Mouse (Mus musculus): Measurements from ENCODE around the gene Gm13287.
"Not testable (repeated sequence)": the region's sequence is repeated elsewhere in the genome, so short reads cannot be mapped to it uniquely, and the experiment has no call there.

Gene Gm13287

GRCm38 (mm10) chr4:88781831-88782230 lies 21.2 kb upstream of the Gm13287 start, which contains the start of gene Ifnz:
Gene Ifnz, plus strand, starts transcription at chr4:88782131.
- not testable (repeated sequence) for DNase-seq (ENCODE audit: low read depth, low spot score); H3K36me3 ChIP-seq (ENCODE audit: control insufficient read depth, insufficient read depth, low read length, poor library complexity, severe bottlenecking); H3K27me3 ChIP-seq (ENCODE audit: control insufficient read depth, insufficient read depth, low read length, poor library complexity, severe bottlenecking)

DNA sequence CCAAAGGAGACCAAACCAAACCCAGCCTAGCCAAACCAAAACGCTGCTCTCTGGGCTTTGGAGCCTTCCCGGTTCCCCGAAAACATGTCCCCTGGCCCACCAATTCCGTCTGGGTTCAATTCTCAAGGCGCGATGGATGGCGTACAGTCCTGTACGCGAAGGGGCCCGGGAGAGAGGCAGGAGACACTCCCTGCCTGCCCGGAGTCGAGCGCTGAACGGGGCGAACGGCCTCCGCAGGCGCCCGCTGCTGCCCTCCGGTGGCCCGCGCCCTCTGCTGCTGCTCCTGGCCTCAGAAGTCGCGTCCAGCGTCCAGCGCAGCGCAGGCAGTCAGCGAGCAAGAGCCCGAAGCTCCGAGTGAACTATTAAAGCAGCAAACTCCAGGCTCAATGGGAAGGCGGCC lies 20.7 kb upstream of the Gm13287 start:
- not testable (repeated sequence) for DNase-seq (ENCODE audit: low read depth, low spot score); H3K36me3 ChIP-seq (ENCODE audit: control insufficient read depth, insufficient read depth, low read length, poor library complexity, severe bottlenecking); H3K27me3 ChIP-seq (ENCODE audit: control insufficient read depth, insufficient read depth, low read length, poor library complexity, severe bottlenecking)

DNA sequence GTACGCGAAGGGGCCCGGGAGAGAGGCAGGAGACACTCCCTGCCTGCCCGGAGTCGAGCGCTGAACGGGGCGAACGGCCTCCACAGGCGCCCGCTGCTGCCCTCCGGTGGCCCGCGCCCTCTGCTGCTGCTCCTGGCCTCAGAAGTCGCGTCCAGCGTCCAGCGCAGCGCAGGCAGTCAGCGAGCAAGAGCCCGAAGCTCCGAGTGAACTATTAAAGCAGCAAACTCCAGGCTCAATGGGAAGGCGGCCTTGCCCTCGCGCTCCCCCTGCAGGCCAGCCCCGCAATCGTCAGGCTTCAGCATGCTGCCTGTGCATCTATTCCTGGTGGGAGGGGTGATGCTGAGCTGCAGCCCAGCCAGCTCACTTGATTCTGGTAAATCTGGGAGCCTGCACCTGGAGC lies 17.6 kb upstream of the Gm13287 start, which contains the start of gene Gm13276:
TSS of gene Gm13276 (plus strand) at position 301 of the 400 bp plus-strand sequence.
- H3K36me3 ChIP-seq (ENCODE audit: control insufficient read depth, insufficient read depth, low read length, poor library complexity, severe bottlenecking); H3K27me3 ChIP-seq (ENCODE audit: control insufficient read depth, insufficient read depth, low read length, poor library complexity, severe bottlenecking); DNase-seq (ENCODE audit: low read depth, low spot score): not testable (repeated sequence)

DNA sequence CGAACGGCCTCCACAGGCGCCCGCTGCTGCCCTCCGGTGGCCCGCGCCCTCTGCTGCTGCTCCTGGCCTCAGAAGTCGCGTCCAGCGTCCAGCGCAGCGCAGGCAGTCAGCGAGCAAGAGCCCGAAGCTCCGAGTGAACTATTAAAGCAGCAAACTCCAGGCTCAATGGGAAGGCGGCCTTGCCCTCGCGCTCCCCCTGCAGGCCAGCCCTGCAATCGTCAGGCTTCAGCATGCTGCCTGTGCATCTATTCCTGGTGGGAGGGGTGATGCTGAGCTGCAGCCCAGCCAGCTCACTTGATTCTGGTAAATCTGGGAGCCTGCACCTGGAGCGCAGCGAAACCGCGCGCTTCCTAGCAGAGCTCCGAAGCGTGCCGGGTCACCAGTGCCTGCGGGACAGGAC lies 14.7 kb upstream of the Gm13287 start, which contains the start of gene Gm13277:
TSS of gene Gm13277 (plus strand) at position 231 of the 400 bp plus-strand sequence.
- not testable (repeated sequence) for H3K36me3 ChIP-seq (ENCODE audit: control insufficient read depth, insufficient read depth, low read length, poor library complexity, severe bottlenecking); DNase-seq (ENCODE audit: low read depth, low spot score); H3K27me3 ChIP-seq (ENCODE audit: control insufficient read depth, insufficient read depth, low read length, poor library complexity, severe bottlenecking)

DNA sequence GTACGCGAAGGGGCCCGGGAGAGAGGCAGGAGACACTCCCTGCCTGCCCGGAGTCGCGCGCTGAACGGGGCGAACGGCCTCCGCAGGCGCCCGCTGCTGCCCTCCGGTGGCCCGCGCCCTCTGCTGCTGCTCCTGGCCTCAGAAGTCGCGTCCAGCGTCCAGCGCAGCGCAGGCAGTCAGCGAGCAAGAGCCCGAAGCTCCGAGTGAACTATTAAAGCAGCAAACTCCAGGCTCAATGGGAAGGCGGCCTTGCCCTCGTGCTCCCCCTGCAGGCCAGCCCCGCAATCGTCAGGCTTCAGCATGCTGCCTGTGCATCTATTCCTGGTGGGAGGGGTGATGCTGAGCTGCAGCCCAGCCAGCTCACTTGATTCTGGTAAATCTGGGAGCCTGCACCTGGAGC lies 11.8 kb upstream of the Gm13287 start, which contains the start of gene Gm13278:
TSS of gene Gm13278 (plus strand) at position 301 of the 400 bp plus-strand sequence.
- not testable (repeated sequence) for H3K36me3 ChIP-seq (ENCODE audit: control insufficient read depth, insufficient read depth, low read length, poor library complexity, severe bottlenecking); H3K27me3 ChIP-seq (ENCODE audit: control insufficient read depth, insufficient read depth, low read length, poor library complexity, severe bottlenecking); DNase-seq (ENCODE audit: low read depth, low spot score)

- H3K27me3 ChIP-seq (ENCODE audit: control insufficient read depth, insufficient read depth, low read length, poor library complexity, severe bottlenecking); H3K36me3 ChIP-seq (ENCODE audit: control insufficient read depth, insufficient read depth, low read length, poor library complexity, severe bottlenecking); DNase-seq (ENCODE audit: low read depth, low spot score): not testable (repeated sequence)
These were observed 8.9 kb upstream of the Gm13287 start, which contains the start of gene Gm13275 for GRCm38 (mm10) chr4:88793936-88794675. Gene Gm13275, plus strand, starts transcription at chr4:88794487.

DNA sequence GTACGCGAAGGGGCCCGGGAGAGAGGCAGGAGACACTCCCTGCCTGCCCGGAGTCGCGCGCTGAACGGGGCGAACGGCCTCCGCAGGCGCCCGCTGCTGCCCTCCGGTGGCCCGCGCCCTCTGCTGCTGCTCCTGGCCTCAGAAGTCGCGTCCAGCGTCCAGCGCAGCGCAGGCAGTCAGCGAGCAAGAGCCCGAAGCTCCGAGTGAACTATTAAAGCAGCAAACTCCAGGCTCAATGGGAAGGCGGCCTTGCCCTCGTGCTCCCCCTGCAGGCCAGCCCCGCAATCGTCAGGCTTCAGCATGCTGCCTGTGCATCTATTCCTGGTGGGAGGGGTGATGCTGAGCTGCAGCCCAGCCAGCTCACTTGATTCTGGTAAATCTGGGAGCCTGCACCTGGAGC lies 6.0 kb upstream of the Gm13287 start, which contains the start of gene Gm13279:
TSS of gene Gm13279 (plus strand) at position 301 of the 400 bp plus-strand sequence.
- DNase-seq (ENCODE audit: low read depth, low spot score); H3K27me3 ChIP-seq (ENCODE audit: control insufficient read depth, insufficient read depth, low read length, poor library complexity, severe bottlenecking); H3K36me3 ChIP-seq (ENCODE audit: control insufficient read depth, insufficient read depth, low read length, poor library complexity, severe bottlenecking): not testable (repeated sequence)

GRCm38 (mm10) chr4:88799365-88799764 lies 3.7 kb upstream of the Gm13287 start, which contains the start of gene Gm13285:
Gene Gm13285, plus strand, starts transcription at chr4:88799665.
- not testable (repeated sequence) for H3K36me3 ChIP-seq (ENCODE audit: control insufficient read depth, insufficient read depth, low read length, poor library complexity, severe bottlenecking); H3K27me3 ChIP-seq (ENCODE audit: control insufficient read depth, insufficient read depth, low read length, poor library complexity, severe bottlenecking); DNase-seq (ENCODE audit: low read depth, low spot score)

DNA sequence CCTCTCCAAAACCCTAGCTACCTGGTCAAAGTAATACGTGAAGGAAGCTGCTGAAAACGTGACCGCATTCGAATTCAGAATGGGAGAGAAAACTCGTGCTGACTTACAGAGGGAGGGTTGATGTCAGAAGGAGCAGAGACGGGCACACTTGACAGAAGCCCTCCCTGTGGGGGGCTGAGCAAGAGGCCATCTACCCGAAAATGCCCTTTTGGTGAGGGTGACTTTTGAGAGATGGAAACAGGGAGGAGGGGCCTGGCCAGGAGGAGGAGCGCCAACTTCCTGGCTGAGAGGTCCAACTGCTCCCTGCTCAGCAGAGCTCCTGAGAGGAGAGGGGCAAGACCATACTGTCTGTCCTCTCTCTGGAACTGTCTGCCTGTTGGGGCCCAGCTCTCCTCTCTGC lies 2.2 kb downstream of the Gm13287 start, which contains the start of gene Gm13288:
TSS of gene Gm13288 (plus strand) at position 301 of the 400 bp plus-strand sequence.
- H3K36me3 ChIP-seq (ENCODE audit: control insufficient read depth, insufficient read depth, low read length, poor library complexity, severe bottlenecking); H3K27me3 ChIP-seq (ENCODE audit: control insufficient read depth, insufficient read depth, low read length, poor library complexity, severe bottlenecking); DNase-seq (ENCODE audit: low read depth, low spot score): not testable (repeated sequence)

DNA sequence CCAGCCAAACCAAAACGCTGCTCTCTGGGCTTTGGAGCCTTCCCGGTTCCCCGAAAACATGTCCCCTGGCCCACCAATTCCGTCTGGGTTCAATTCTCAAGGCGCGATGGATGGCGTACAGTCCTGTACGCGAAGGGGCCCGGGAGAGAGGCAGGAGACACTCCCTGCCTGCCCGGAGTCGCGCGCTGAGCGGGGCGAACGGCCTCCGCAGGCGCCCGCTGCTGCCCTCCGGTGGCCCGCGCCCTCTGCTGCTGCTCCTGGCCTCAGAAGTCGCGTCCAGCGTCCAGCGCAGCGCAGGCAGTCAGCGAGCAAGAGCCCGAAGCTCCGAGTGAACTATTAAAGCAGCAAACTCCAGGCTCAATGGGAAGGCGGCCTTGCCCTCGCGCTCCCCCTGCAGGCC lies 2.7 kb downstream of the Gm13287 start:
- DNase-seq (ENCODE audit: low read depth, low spot score); H3K27me3 ChIP-seq (ENCODE audit: control insufficient read depth, insufficient read depth, low read length, poor library complexity, severe bottlenecking); H3K36me3 ChIP-seq (ENCODE audit: control insufficient read depth, insufficient read depth, low read length, poor library complexity, severe bottlenecking): not testable (repeated sequence)

DNA sequence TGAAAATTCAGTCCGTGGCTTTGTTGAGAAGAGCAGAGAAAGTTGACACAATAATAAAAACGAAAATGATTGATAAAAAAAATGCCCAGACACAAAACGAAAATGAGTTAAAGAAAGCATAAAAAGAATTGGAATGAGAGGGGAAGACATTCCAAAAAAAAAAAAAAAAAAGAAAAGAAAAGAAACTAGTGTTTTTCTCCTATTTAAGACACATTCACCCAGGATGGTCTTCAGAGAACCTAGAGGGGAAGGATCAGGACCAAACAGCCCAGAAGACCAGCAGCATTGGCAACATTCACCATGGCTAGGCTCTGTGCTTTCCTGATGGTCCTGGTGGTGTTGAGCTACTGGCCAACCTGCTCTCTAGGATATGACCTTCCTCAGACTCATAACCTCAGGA lies 12.9 kb downstream of the Gm13287 start, which contains the start of gene Ifna7:
TSS of gene Ifna7 (plus strand) at position 301 of the 400 bp plus-strand sequence.
- H3K27me3 ChIP-seq (ENCODE audit: control insufficient read depth, insufficient read depth, low read length, poor library complexity, severe bottlenecking), result no peaks in the 10 kb centered on the region
- H3K36me3 ChIP-seq (ENCODE audit: control insufficient read depth, insufficient read depth, low read length, poor library complexity, severe bottlenecking), result no peaks in the 10 kb centered on the region
- DNase-seq (ENCODE audit: low read depth, low spot score), result no peak

GRCm38 (mm10) chr4:88819659-88820058 lies 16.6 kb downstream of the Gm13287 start, which contains the start of gene Ifna11:
Gene Ifna11, plus strand, starts transcription at chr4:88819959.
- Histone ChIP-seq H3K36me3 (ENCODE audit: control insufficient read depth, insufficient read depth, low read length, poor library complexity, severe bottlenecking) (no peaks in the 10 kb centered on the region), H3K27me3 (ENCODE audit: control insufficient read depth, insufficient read depth, low read length, poor library complexity, severe bottlenecking) (no peaks in the 10 kb centered on the region)
- no peak for DNase-seq (ENCODE audit: low read depth, low spot score)

DNA sequence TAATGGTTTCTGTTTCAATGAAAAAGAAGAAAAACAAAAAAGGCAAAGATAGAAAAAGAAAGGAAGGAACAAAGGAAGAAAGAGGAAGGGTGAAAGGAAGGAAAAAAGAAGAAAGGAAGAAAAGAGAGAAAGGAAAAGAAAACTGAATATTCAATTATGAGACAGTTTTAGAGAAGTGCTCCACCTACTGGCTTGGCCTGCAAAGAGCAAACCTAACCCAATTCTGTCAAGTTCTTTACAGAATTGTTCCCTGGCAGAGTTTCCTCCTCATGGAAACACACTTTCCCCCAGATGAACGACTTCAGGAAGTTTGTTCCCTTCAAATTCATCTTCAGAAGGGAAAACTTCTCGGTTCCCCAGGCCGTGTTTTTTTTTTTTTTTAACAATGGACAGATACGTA lies 19.9 kb downstream of the Gm13287 start:
- DNase-seq (ENCODE audit: low read depth, low spot score), result peak; percentile 42
- Histone ChIP-seq H3K27me3 (ENCODE audit: control insufficient read depth, insufficient read depth, low read length, poor library complexity, severe bottlenecking) (no peaks in the 10 kb centered on the region), H3K36me3 (ENCODE audit: control insufficient read depth, insufficient read depth, low read length, poor library complexity, severe bottlenecking) (no peaks in the 10 kb centered on the region)

- H3K27me3 ChIP-seq (ENCODE audit: control insufficient read depth, insufficient read depth, low read length, poor library complexity, severe bottlenecking); DNase-seq (ENCODE audit: low read depth, low spot score); H3K36me3 ChIP-seq (ENCODE audit: control insufficient read depth, insufficient read depth, low read length, poor library complexity, severe bottlenecking): not testable (repeated sequence)
These were observed 24.1 kb downstream of the Gm13287 start, which contains the start of gene Ifna6 for GRCm38 (mm10) chr4:88827116-88827515. Gene Ifna6, plus strand, starts transcription at chr4:88827416.

DNA sequence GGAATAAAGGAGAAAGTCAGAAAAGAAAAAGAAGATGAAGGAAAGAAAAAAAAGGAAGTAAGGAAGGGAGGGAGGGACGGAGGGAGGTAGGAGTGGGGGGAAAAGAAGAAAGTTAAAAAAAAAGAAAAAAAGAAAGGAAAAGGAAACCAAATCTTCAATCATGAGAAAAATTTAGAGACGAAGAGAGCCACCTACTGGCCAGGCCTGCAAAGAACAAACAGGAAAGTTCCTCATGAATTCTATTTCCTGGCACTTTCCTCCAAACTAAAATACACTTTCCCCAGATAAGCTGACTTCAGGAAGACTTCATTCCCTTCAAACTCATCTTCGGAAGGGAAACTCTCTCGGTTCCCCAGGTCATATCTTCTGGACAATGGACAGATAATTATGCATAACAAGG lies 27.5 kb downstream of the Gm13287 start:
- no peaks in the 10 kb centered on the region for H3K27me3 ChIP-seq (ENCODE audit: control insufficient read depth, insufficient read depth, low read length, poor library complexity, severe bottlenecking)
- H3K36me3 ChIP-seq (ENCODE audit: control insufficient read depth, insufficient read depth, low read length, poor library complexity, severe bottlenecking), result no peaks in the 10 kb centered on the region
- DNase-seq (ENCODE audit: low read depth, low spot score), result peak; percentile 44

Data from splenic B cell, adult 2 months (primary cell).